Mouse (Mus musculus) embryonic facial prominence, embryonic 14.5 days (tissue): ENCODE data around the gene Trpc1. TPM values are rescaled to one million over a fixed set of nuclear protein-coding genes. Genes with fewer than 3 reads are reported as not detected.

Experiments
- ATAC-seq: fragments of 200-750 bp; cut with Nextera tagmentation; 2 replicates; pipeline ENCODE4 v1.8.0; 2017; ENCODE audit warnings: low read depth, moderate number of reproducible peaks, moderate TSS enrichment
- DNase-seq: peaks from one replicate; pipeline ENCODE4 v3.0.0-alpha.2; 2015; ENCODE audit warnings: low spot score
- H3K27ac ChIP-seq: fragments of 300-500 bp; sonication (generic); replicated peaks from 2 replicates; pipeline ENCODE4 v1.5.1; 2014; ENCODE audit warnings: low read depth, mild to moderate bottlenecking, low read length, moderate library complexity
- H3K27me3 ChIP-seq: fragments of 300-500 bp; sonication (generic); replicated peaks from 2 replicates; pipeline ENCODE4 v1.6.1; 2014; ENCODE audit warnings: low read length; ENCODE audit not compliant: control insufficient read depth, insufficient read depth
- H3K36me3 ChIP-seq: fragments of 300-500 bp; sonication (generic); 2 replicates; pipeline ENCODE4 v1.6.1; 2014; ENCODE audit warnings: low read length, mixed read lengths; ENCODE audit not compliant: control insufficient read depth, insufficient read depth
- H3K4me1 ChIP-seq: fragments of 300-500 bp; sonication (generic); 2 replicates; pipeline ENCODE4 v1.6.1; 2014; ENCODE audit warnings: antibody characterized with exemption, low read length; ENCODE audit not compliant: control insufficient read depth, insufficient read depth
- H3K4me2 ChIP-seq: fragments of 300-500 bp; sonication (generic); 2 replicates; pipeline ENCODE4 v1.6.1; 2014; ENCODE audit warnings: low read depth, mild to moderate bottlenecking, low read length, moderate library complexity, mixed read lengths
- H3K4me3 ChIP-seq: fragments of 300-500 bp; sonication (generic); 2 replicates; pipeline ENCODE4 v1.5.1; 2014; ENCODE audit warnings: low read depth, mild to moderate bottlenecking, low read length
- H3K9ac ChIP-seq: fragments of 300-500 bp; sonication (generic); 2 replicates; pipeline ENCODE4 v1.6.1; 2014; ENCODE audit warnings: low read depth, mild to moderate bottlenecking, low read length, moderate library complexity, mixed read lengths
- H3K9me3 ChIP-seq: fragments of 300-500 bp; sonication (generic); 2 replicates; pipeline ENCODE4 v1.6.1; 2016; ENCODE audit warnings: low read length; ENCODE audit not compliant: control insufficient read depth
- WGBS: fragments of 180-500 bp; shearing (Covaris S2); extraction: QIAGEN DNeasy Blood & Tissue Kit; methylation state at CpG from one replicate; pipeline ENCODE4 v1.1.7; 2014; 5-methylcytosine and 5-hydroxymethylcytosine counted together
- polyA plus RNA-seq: library from polyadenylated mRNA; unstranded; fragments of >200 nt; fragmentation: Nextera tagmentation; extraction: Ambion mirVana; gene quantifications from 2 replicates; pipeline ENCODE4 v1.2.1, GENCODE M21; 2014

Trpc1 gene
- polyA plus RNA-seq, 1 experiment from 2014 or later, result 3.9 TPM

GRCm38 (mm10) chr9:95708943-95709342 lies 41.2 kb downstream of the Trpc1 start:
- H3K9me3 ChIP-seq, result no peaks in the 10 kb centered on the region
- H3K27ac ChIP-seq, result no peak overlapping the region
- no peaks in the 10 kb centered on the region for H3K27me3 ChIP-seq
- ATAC-seq (no peak), DNase-seq (no peak)
- H3K4me1 ChIP-seq, result no peaks in the 10 kb centered on the region
- no peak overlapping the region for H3K9ac ChIP-seq
- no peaks in the 10 kb centered on the region for H3K36me3 ChIP-seq
- no peak overlapping the region for H3K4me3 ChIP-seq
- H3K4me2 ChIP-seq, result no peak overlapping the region

GRCm38 (mm10) chr9:95705371-95705770 lies 44.8 kb downstream of the Trpc1 start:
- ATAC-seq, result no peak
- DNase-seq, result no peak

GRCm38 (mm10) chr9:95704078-95704477 lies 46.1 kb downstream of the Trpc1 start:
- 64% methylated on average over 3 of the region's 3 CpGs for WGBS
- Histone ChIP-seq H3K4me2 (no peak overlapping the region), H3K9me3 (no peaks in the 10 kb centered on the region), H3K9ac (no peak overlapping the region), H3K36me3 (no peaks in the 10 kb centered on the region), H3K27ac (no peak overlapping the region), H3K27me3 (no peaks in the 10 kb centered on the region), H3K4me3 (no peak overlapping the region), H3K4me1 (no peaks in the 10 kb centered on the region)
- DNase-seq (no peak), ATAC-seq (no peak)

More at GRCm38 (mm10) chr9:95705371-95705770, 44.8 kb downstream of the Trpc1 start:
- H3K27ac ChIP-seq, result no peak overlapping the region
- 69% methylated on average over 5 of the region's 5 CpGs for WGBS
- no peak overlapping the region for H3K9ac ChIP-seq
- H3K4me1 ChIP-seq, result no peaks in the 10 kb centered on the region
- H3K36me3 ChIP-seq, result no peaks in the 10 kb centered on the region
- no peak overlapping the region for H3K4me2 ChIP-seq
- no peak overlapping the region for H3K4me3 ChIP-seq
- no peaks in the 10 kb centered on the region for H3K9me3 ChIP-seq
- no peaks in the 10 kb centered on the region for H3K27me3 ChIP-seq

- Histone ChIP-seq H3K4me2 (no peak overlapping the region), H3K27ac (no peak overlapping the region), H3K4me3 (no peak overlapping the region), H3K36me3 (no peaks in the 10 kb centered on the region), H3K9me3 (no peaks in the 10 kb centered on the region), H3K9ac (no peak overlapping the region), H3K27me3 (no peaks in the 10 kb centered on the region), H3K4me1 (no peaks in the 10 kb centered on the region)
- ATAC-seq (no peak), DNase-seq (no peak)
- 81% methylated on average over 4 of the region's 4 CpGs for WGBS
These were observed 50.9 kb downstream of the Trpc1 start for GRCm38 (mm10) chr9:95699273-95699672.

GRCm38 (mm10) chr9:95697808-95698207 lies 52.4 kb downstream of the Trpc1 start:
- no peaks in the 10 kb centered on the region for H3K9me3 ChIP-seq
- no peak overlapping the region for H3K4me2 ChIP-seq
- ATAC-seq (no peak), DNase-seq (no peak)
- no peak overlapping the region for H3K4me3 ChIP-seq
- 57% methylated on average over 2 of the region's 2 CpGs for WGBS
- H3K36me3 ChIP-seq, result no peaks in the 10 kb centered on the region
- 0 out of 2 replicates have a peak, but pooled peaks cover 3% of the 10 kb centered on the region for H3K4me1 ChIP-seq
- no peak overlapping the region for H3K27ac ChIP-seq
- no peaks in the 10 kb centered on the region for H3K27me3 ChIP-seq
- H3K9ac ChIP-seq, result no peak overlapping the region

- H3K36me3 ChIP-seq, result no peaks in the 10 kb centered on the region
- no peak overlapping the region for H3K9ac ChIP-seq
- no peak for DNase-seq
- ATAC-seq, result no peak
- no peaks in the 10 kb centered on the region for H3K27me3 ChIP-seq
- H3K27ac ChIP-seq, result no peak overlapping the region
- 0 out of 2 replicates have a peak, but pooled peaks cover 6% of the 10 kb centered on the region for H3K4me1 ChIP-seq
- 72% methylated on average over 6 of the region's 6 CpGs for WGBS
- no peak overlapping the region for H3K4me2 ChIP-seq
- no peaks in the 10 kb centered on the region for H3K9me3 ChIP-seq
- H3K4me3 ChIP-seq, result no peak overlapping the region
These were observed 53.6 kb downstream of the Trpc1 start for GRCm38 (mm10) chr9:95696581-95696980.

GRCm38 (mm10) chr9:95695023-95695422 lies 55.2 kb downstream of the Trpc1 start:
- no peak for DNase-seq
- Histone ChIP-seq H3K4me3 (no peak overlapping the region), H3K36me3 (no peaks in the 10 kb centered on the region), H3K27ac (no peak overlapping the region), H3K4me1 (0 out of 2 replicates have a peak, but pooled peaks cover 6% of the 10 kb centered on the region), H3K27me3 (no peaks in the 10 kb centered on the region), H3K9me3 (no peaks in the 10 kb centered on the region), H3K4me2 (no peak overlapping the region), H3K9ac (no peak overlapping the region)
- WGBS, result 84% methylated on average over 15 of the region's 15 CpGs
- no peak for ATAC-seq

- Histone ChIP-seq H3K27ac (no peak overlapping the region), H3K4me2 (no peak overlapping the region), H3K4me3 (no peak overlapping the region), H3K9ac (no peak overlapping the region), H3K4me1 (0 out of 2 replicates have a peak, but pooled peaks cover 6% of the 10 kb centered on the region), H3K27me3 (no peaks in the 10 kb centered on the region), H3K9me3 (no peaks in the 10 kb centered on the region), H3K36me3 (no peaks in the 10 kb centered on the region)
- 76% methylated on average over 12 of the region's 12 CpGs for WGBS
- no peak for DNase-seq
- no peak for ATAC-seq
These were observed 55.6 kb downstream of the Trpc1 start for GRCm38 (mm10) chr9:95694526-95694925.

GRCm38 (mm10) chr9:95693528-95694100 lies 56.6 kb downstream of the Trpc1 start:
- ATAC-seq (0 out of 2 replicates have a peak, but pooled peaks have one; percentile 5), DNase-seq (no peak)
- H3K4me2 ChIP-seq, result peak overlapping the region; percentile 26
- no peaks in the 10 kb centered on the region for H3K27me3 ChIP-seq
- no peak overlapping the region for H3K9ac ChIP-seq
- H3K4me3 ChIP-seq, result no peak overlapping the region
- no peak overlapping the region for H3K27ac ChIP-seq
- no peaks in the 10 kb centered on the region for H3K9me3 ChIP-seq
- H3K4me1 ChIP-seq, result 0 out of 2 replicates have a peak, but pooled peaks cover 6% of the 10 kb centered on the region
- 70% methylated on average over 11 of the region's 11 CpGs for WGBS
- H3K36me3 ChIP-seq, result no peaks in the 10 kb centered on the region
